Mouse (Mus musculus) Patski (cell line): ENCODE results near the gene Sorbs2. TPM values are rescaled to one million over a fixed set of nuclear protein-coding genes. Genes with fewer than 3 reads are reported as not detected.

Source experiments
- ATAC-seq: fragments of 100-300 bp; one replicate; pipeline ENCODE4 v1.8.0; 2021
- CTCF ChIA-PET: fragments of 350-600 bp; sonication (Branson Sonifier 250); formaldehyde crosslinking; loops from one replicate; lab custom pipeline; 2022; ENCODE audit warnings: inconsistent platforms; lab: Charles Lee
- POLR2A ChIA-PET: fragments of 350-600 bp; sonication (Branson Sonifier 250); formaldehyde crosslinking; loops from one replicate; lab custom pipeline; 2022; ENCODE audit warnings: antibody characterized with exemption, inconsistent platforms; lab: Charles Lee
- DNase-seq: peaks from one replicate; pipeline ENCODE4 v3.0.0-alpha.2; 2011; ENCODE audit warnings: low read depth, low spot score
- H3K27me3 ChIP-seq: fragments of 371-371 bp; one replicate; pipeline ENCODE4 v1.5.1; 2021
- CTCF ChIP-seq: fragments of 100-300 bp; IDR thresholded peaks from one replicate; pipeline ENCODE4 v1.5.1; 2021
- in situ Hi-C: fragments of 300-500 bp; cut with MboI; formaldehyde crosslinking; loops from 3 replicates; pipeline ENCODE4 v1.11.1; 2018; ENCODE audit warnings: low pct_unique_long_range_greater_than_20kb, mixed read lengths
- polyA plus RNA-seq: library from polyadenylated mRNA; unstranded; gene quantifications from one replicate; pipeline ENCODE4 v1.2.3, GENCODE M21; 2021

The Sorbs2 gene
- polyA plus RNA-seq, 1 experiment from 2014 or later = 17.3 TPM

DNA sequence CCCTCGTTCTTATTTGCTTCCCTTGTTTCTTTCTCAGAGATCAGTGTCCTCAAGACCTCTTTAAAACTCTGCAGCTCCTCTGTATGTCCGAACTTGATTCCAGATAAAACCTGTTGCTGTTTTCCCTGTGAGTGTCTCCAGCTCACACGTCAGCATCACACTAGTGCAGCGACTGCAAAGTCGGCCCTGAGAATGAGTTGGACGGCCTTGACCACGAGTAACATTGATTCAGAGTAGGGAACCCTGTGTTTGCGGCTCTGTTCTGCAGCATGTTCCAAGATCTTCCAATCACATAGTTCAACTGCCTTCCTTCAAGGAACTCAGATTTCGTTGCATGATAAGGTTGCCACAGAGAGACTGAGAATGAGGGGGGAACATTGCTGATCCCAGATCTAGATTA is 268.8 kb downstream of the Sorbs2 start:
- no peak for ATAC-seq
- no peak for DNase-seq

DNA sequence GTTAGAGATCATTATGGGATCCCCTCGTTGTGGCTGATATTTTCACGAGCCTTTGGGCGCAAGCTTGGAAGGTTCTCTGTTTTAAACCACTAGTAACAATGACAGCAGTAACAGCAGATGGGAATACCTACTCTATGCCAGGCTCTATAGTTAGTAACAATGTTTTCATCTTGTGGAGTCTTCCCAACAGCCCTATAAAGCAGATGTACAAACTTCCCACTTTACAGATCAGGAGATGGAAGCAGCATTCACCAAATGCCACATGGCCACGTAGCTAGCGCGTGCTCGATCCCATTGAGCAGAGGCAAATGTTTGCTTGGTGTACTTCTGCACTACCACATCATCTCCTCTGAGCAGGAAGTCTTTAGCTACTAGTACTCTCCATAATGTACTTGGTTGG is 269.4 kb downstream of the Sorbs2 start:
- DNase-seq = no peak
- TF ChIP-seq CTCF = no peak
- ChIA-PET CTCF (no interaction called here), POLR2A (no interaction called here)
- ATAC-seq = no peak
- H3K27me3 ChIP-seq = no peaks in the 10 kb centered on the region
- in situ Hi-C loops = loop anchor here (5.0 kb wide), 1 partner anchor 325 kb away; no protein-coding TSS in a partner anchor

More for the DNA sequence above, 268.8 kb downstream of the Sorbs2 start:
- in situ Hi-C loops = loop anchor here (5.0 kb wide), 1 partner anchor 324 kb away; no protein-coding TSS in a partner anchor
- CTCF ChIA-PET = interaction anchor here (3.1 kb wide), 1 partner anchor 13 kb away, joined by 8 read pairs; no protein-coding TSS in a partner anchor
- POLR2A ChIA-PET = no interaction called here
- no peak for TF ChIP-seq CTCF
- H3K27me3 ChIP-seq = no peaks in the 10 kb centered on the region

DNA sequence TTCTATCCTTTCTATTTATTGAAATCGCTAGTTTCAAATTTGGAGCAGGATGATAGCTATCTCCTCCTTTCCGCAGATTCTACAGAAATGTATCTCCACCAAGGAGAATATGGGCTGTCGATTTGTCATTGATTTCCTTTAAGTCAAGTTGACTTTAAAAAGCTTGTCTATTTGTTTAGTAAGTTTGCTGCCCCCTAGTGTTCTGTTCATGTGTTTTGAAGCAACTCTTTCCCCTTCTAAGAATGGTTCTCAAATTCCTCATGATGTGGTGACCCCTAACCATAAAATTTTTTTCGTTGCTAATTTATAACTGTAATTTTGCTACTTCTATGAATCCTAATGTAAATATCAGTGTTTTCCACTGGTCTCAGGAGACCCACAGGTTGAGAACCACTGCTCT is 273.0 kb downstream of the Sorbs2 start:
- ATAC-seq (no peak), DNase-seq (no peak)
- CTCF ChIA-PET = interaction anchor here (1.0 to 2.1 kb wide), 12 partner anchors 23 to 343 kb away, joined by 3 to 8 read pairs (median 4); partner anchors contain the start of gene Ccdc110
- POLR2A ChIA-PET = interaction anchor here (1.2 kb wide), 1 partner anchor 14 kb away, joined by 4 read pairs; no protein-coding TSS in a partner anchor
- TF ChIP-seq CTCF = peak; percentile 49
- in situ Hi-C loops = no loop called here
- no peaks in the 10 kb centered on the region for H3K27me3 ChIP-seq

DNA sequence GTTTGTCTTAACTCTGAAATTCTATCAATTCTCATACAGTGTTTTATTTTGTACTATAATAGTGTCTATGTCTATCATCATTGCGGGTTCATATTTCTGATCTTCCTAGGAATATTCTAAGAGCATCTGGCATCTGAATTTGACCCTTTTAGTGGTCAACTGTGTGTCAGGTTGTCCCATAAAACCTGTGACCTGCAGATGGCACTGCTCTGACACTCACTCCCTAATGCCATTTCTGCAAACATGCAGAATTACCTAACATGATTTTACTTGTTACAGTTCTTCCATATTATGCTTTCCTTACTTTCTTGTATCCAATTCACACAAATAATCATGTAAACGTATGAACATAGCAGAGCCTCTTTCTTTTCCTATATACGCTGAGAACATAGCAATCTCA is 281.0 kb downstream of the Sorbs2 start:
- no peak for ATAC-seq
- H3K27me3 ChIP-seq = no peaks in the 10 kb centered on the region
- TF ChIP-seq CTCF = peak; percentile 32
- ChIA-PET CTCF (no interaction called here), POLR2A (interaction anchor here (0.6 kb wide), 1 partner anchor 36 kb away, joined by 7 read pairs; no protein-coding TSS in a partner anchor)
- in situ Hi-C loops = no loop called here
- no peak for DNase-seq

DNA sequence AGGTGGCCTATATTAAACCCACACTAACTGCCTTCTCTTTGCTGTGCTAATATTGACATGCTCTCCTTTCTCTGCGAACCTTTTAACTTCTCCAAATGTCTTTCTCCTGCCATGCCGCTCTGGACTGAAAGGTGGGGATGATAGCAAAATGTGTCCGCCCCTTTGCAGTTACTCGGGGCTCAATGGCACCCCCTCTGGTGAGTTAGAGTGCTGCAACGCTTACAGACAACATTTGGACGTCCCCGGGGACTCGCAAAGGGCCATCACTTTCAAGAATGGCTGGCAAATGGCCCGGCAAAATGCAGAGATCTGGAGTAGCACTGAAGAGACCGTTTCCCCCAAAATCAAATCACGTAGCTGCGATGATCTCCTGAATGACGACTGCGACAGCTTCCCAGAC is 287.3 kb downstream of the Sorbs2 start:
- ATAC-seq (no peak), DNase-seq (no peak)
- ChIA-PET CTCF (interaction anchor here (0.8 to 1.9 kb wide), 2 partner anchors 12 to 345 kb away, joined by 3 to 5 read pairs; no protein-coding TSS in a partner anchor), POLR2A (no interaction called here)
- TF ChIP-seq CTCF = peak; percentile 65
- no peaks in the 10 kb centered on the region for H3K27me3 ChIP-seq
- in situ Hi-C loops = no loop called here

DNA sequence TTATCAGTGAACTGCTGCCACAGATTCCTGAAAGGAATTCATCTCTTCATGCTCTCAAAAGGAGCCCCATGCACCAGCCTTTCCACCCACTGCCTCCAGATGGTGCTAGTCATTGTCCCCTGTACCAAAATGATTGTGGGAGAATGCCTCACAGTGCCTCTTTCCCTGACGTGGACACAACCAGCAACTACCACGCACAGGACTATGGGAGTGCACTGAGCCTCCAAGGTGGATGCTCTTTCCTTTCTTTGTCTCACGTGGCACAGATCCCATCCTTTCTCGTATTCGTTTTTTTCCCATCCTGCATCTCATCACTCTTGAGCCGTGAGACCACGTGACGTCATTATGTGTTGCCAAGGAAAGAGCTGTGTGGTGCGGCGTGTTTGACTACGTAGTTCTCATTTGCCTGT is 288.7 kb downstream of the Sorbs2 start:
- peak; percentile 77 for TF ChIP-seq CTCF
- DNase-seq (no peak), ATAC-seq (peak; percentile 31)
- POLR2A ChIA-PET = no interaction called here
- CTCF ChIA-PET = no interaction called here
- in situ Hi-C loops = no loop called here
- H3K27me3 ChIP-seq = no peaks in the 10 kb centered on the region

DNA sequence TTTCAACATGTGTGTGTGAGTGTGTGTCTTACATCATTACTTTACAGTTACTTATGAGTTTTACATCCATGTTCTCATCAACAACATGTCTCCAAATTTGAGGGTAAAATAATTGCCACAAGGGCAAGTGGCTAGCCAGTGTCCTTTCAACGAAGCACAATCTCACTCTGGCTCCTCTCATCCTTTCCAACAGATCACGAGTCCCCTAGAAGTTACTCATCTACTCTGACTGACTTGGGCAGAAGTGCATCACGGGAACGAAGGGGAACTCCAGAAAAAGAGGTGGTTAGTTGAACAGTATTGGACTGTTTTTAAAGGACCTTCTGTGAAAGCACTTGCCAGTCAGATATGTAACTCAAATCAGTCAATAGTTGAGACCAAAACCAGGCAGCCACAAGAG is 291.9 kb downstream of the Sorbs2 start:
- in situ Hi-C loops = no loop called here
- CTCF ChIA-PET = no interaction called here
- POLR2A ChIA-PET = no interaction called here
- DNase-seq (no peak), ATAC-seq (no peak)
- TF ChIP-seq CTCF = no peak
- no peaks in the 10 kb centered on the region for H3K27me3 ChIP-seq

DNA sequence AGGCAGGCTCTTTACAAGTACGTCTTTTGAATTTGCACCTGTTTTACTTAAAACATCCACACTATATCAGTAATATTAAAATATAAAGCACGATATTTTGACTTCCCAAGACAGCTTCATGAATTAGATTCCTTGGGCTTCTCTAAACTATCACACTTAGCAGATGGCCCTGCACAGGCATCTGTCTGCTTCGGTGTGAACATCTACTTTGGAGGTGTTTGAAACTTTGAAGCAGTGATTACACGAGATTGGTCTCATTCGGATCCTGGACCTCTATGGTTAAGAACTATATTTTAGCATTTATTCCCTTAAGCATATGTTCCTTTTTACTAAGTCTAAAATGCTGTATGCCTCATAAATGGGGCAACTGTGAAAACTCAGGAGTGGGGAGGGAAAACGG is 301.0 kb downstream of the Sorbs2 start:
- DNase-seq (no peak), ATAC-seq (no peak)
- ChIA-PET CTCF (no interaction called here), POLR2A (no interaction called here)
- no peak for TF ChIP-seq CTCF
- no peaks in the 10 kb centered on the region for H3K27me3 ChIP-seq
- in situ Hi-C loops = no loop called here

DNA sequence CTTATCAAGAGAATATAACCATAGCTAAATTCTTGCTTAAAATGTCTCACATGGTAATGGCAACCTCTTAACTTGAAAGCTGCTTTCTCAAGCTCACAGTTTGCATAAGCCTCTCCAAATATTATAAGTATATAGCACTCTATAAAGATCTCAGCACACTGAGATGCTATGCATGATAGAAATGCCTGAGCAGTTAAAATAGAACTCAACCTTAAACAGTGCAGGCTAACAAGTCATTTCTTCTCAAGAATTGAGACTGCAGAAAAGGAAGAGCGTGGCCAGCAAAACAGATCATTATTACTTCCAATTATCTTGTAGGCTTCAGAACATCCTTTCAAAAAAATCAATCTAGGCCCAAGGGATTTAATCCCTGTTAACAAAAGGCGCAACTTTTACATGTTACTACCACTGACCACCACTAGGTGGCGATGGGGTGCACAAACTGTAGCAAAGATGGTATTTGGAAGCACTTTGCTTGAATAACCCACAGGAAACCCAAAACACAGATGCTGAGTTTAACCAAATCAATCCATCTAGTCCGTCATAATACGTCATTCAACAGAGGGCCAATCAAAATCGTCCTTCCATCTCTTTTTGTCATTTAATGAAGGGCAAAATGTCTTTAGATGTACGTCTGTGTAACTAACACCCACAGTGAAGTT is 309.3 kb downstream of the Sorbs2 start:
- no peak for DNase-seq
- H3K27me3 ChIP-seq = no peaks in the 10 kb centered on the region
- in situ Hi-C loops = loop anchor here (5.0 to 10.0 kb wide), 2 partner anchors 120 to 362 kb away; no protein-coding TSS in a partner anchor
- CTCF ChIA-PET = interaction anchor here (0.8 to 3.4 kb wide), 6 partner anchors 10 to 426 kb away, joined by 3 to 22 read pairs (median 6); partner anchors contain the start of gene Ccdc110
- TF ChIP-seq CTCF = peak; percentile 86
- no peak for ATAC-seq
- POLR2A ChIA-PET = no interaction called here

DNA sequence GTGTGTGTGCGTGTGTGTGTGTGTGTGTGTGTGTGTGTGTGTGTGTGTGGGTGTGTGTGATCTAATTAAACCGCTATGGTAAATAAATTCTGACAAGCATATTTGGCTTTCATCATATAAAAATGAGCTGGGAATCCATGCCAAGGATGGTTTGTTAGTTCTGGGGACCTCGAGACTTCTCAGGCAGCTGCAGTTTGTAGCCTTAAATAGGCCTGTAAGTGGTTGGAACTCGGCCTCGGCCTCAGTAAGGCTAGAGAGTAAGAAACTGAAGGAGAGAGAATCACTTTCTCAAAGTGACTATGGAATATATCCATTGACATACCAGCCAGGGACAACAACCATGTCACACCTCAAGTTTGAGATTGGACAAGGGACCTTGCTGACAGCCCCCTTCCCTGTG is 314.1 kb downstream of the Sorbs2 start:
- DNase-seq (no peak), ATAC-seq (no peak)
- H3K27me3 ChIP-seq = no peaks in the 10 kb centered on the region
- in situ Hi-C loops = no loop called here
- POLR2A ChIA-PET = interaction anchor here (0.7 kb wide), 1 partner anchor 9 kb away, joined by 3 read pairs; no protein-coding TSS in a partner anchor
- no peak for TF ChIP-seq CTCF
- CTCF ChIA-PET = interaction anchor here (1.0 to 1.1 kb wide), 2 partner anchors 44 to 113 kb away, joined by 3 read pairs; no protein-coding TSS in a partner anchor
